Mouse (Mus musculus) MN1 (cell line): ENCODE data around the gene Fblim1.

Source experiments
- DNase-seq: peaks from one replicate; pipeline ENCODE4 v3.0.0-alpha.2; 2016; ENCODE audit warnings: low spot score

Fblim1 gene

GRCm38 (mm10) chr4:141599251-141600141 is 6.4 kb downstream of the Fblim1 start:
- peak; percentile 31 for DNase-seq

- no peak for DNase-seq
These were observed 7.0 kb downstream of the Fblim1 start for GRCm38 (mm10) chr4:141598894-141599250.

DNA sequence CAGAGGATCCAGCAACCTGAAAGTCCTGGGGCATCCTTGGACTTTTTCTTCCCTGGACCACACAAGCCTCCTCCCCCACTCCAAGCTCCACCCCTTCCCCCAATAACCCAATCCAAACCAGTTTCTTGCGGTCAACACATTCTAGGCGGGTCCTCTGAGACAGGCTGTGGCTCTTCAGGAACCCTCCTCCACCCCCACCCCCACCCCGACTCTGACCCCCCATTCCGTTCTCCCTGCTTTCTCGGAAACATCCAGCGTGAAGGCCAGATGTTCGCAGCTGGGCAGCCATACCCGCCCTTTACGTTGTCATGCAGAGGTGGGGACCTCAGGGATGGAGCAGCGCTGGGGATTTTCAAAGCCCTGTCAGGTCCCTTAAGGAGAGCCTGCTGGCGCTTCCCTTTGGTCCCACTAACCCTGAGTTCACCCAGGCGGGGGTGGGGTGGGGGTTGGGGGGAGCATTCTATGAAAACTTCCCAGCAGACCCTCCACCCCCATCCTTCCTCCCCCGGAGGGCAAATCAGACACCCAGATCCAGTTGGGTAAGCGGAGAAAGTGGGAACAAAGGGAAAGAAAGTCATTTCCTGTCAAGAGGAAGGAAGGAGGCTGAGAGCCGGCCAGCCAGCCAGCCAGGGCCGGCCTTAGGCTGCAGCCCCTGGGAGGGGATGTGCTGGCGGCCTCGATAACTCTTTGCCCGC is 7.5 kb downstream of the Fblim1 start:
- no peak for DNase-seq

DNA sequence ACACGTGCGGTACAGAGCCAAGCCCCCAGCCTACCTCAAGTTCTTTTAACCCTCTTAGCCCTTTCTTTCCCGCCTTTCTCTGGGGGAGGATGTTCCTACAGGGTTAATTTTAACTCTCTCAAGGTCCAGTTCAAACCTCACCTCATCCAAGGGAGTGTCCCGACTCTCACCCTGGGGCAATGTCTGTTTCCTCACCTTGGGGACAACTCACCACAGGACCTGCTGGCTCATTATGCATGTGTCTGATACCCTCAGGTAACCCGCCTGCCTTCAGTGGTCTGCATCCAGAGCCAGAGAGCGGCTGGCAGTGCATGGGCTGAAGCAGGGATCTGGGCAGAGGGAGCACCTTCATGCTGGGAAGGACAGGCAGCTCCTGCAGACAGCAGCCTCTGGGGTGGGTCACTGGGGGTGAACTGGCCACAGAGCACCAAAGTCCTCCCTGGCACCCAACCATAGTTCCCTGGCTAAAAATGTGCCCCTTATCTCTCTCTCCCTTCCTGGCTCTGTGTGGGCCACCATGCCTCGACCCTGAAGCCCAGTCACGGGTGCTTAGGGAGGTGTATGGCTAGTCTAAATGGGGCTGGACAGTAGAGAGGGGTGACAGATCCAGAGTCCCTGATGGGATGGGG is 9.1 kb downstream of the Fblim1 start:
- no peak for DNase-seq

DNA sequence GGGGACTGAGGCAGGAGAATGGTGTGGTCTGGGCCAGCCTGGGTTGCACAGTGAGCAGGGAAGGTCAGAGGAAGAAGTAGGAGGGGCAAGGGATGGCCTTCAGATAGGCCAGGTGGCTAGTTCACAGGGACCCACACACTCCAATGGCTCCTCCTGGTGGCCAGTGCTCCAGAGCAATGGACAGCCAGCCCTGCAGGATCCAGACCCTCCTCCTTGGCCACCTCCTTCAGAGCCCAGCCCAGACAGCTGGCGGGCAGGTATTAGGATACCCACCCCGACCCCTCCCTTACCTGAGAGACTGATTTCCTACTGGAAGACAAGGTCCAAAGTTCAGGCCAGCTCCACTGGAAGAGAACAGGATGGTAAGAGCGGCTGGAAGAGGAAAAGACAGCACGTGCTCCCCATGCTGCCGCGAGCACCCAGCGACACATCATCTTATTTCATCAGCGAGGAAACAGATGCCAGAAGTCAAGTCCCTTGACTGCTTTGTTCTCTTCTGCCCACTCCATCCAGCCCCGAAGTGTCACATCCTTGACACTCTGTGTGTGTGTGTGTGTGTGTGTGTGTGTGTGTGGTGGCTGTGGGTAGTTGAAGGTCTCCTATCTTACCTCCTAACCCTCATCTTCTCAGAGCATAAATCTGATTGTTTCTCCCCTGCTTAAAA is 10.2 kb downstream of the Fblim1 start:
- no peak for DNase-seq

- DNase-seq: no peak
These were observed 10.8 kb downstream of the Fblim1 start for GRCm38 (mm10) chr4:141595138-141595537.

- no peak for DNase-seq
These were observed 14.3 kb downstream of the Fblim1 start for GRCm38 (mm10) chr4:141591547-141591946.

GRCm38 (mm10) chr4:141583919-141584318 is 22.0 kb downstream of the Fblim1 start:
- DNase-seq: no peak

DNA sequence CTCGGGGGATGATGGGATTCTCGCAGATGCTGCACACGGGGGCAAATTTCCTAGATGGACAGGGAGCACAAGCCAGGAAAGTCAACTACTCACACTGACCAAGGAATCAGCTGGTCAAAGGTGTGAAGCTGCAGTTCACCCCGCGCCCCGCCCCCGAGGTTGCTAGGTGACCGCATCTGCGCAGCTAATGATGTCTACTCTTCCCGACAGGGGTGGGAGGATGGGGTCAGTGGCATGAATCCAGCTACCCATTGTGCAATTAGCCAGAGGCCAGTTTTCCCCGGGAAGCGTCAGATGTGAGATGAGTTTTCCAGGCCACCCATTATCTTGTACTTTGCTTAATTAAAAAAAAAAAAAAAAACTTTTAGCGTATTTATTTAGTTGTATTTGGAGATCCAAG is 24.8 kb downstream of the Fblim1 start:
- DNase-seq: peak; percentile 47

GRCm38 (mm10) chr4:141578833-141579232 is 27.1 kb downstream of the Fblim1 start:
- no peak for DNase-seq

GRCm38 (mm10) chr4:141576877-141577276 is 29.0 kb downstream of the Fblim1 start:
- DNase-seq: no peak

GRCm38 (mm10) chr4:141576404-141576803 is 29.5 kb downstream of the Fblim1 start:
- DNase-seq: no peak

DNA sequence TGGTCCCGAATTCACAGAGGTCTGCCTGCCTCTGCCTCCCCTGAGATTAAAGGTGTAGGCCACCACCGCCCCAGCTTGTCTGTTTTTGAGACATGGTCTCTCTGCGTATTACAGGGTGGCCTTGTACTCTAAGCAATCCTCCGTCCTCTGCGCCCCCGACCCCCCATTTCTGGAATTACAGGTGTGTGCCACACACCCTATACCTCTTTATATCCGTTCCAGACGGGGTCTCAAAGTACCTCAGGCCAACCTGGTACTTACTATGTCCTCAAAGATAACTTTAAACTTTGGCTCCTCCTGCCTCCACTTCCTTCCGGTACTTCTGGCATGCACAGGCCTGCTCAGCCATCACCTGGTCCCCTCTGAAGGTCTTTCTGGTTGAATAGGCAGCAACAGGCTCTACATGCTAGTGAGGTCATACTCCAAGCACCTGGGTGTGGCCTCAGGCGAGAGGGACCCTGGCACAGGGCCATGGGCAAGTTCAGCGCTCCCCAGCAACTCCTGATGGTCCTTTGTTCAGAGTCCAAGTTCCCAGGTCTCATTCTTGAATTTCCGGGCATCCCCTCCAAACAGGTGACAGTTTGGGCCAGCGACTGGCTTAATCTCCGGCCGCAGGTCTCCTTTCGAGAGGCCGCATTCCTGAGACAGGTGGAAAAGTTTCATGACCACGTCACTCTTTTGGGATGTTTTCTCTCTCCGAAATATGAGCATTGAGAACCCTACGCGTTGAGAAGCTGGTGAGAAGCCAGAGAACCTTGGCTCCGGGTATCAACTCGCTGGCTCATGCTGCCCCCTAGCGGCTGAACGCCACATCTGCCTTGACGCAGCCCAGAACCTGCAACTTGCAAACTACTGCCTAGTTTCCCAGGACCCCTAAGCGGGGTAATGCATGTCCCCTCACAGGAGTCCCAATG is 30.9 kb downstream of the Fblim1 start:
- peak; percentile 78 for DNase-seq

DNA sequence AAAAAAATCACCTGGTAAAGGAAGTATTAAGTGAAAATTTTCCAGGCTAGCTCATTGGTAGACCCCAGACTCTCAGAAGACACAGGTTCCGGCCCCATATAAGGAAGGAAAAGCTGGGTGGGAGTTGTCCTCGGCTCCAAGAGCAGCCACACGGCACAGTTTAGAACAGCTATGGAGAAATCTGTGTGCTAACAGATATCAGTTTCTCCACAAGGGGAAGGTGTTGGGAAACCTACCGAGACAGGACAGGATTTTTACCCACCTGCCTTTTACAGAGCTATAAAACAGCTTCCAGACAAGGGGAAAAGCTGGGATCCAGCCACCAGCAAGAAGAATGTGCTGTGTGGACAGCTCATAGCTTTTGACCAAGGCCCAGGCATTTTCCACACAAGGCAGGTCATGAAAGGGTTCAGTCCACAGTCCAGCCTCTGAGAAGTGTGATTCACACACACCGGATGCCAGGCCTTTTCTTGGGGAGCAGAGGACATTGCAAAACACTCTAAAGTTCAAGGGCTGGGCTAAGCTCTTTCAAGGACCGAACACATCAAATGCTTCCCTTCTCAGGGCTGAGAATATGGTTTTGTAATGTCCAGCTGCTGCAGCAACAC is 32.4 kb downstream of the Fblim1 start:
- no peak for DNase-seq

- no peak for DNase-seq
These were observed 33.1 kb downstream of the Fblim1 start for GRCm38 (mm10) chr4:141572668-141573358.

GRCm38 (mm10) chr4:141571934-141572333 is 34.0 kb downstream of the Fblim1 start:
- DNase-seq: no peak

GRCm38 (mm10) chr4:141571337-141571739 is 34.6 kb downstream of the Fblim1 start:
- no peak for DNase-seq

- no peak for DNase-seq
These were observed 35.1 kb downstream of the Fblim1 start for GRCm38 (mm10) chr4:141570821-141571220.

GRCm38 (mm10) chr4:141570004-141570403 is 35.9 kb downstream of the Fblim1 start:
- DNase-seq: no peak

DNA sequence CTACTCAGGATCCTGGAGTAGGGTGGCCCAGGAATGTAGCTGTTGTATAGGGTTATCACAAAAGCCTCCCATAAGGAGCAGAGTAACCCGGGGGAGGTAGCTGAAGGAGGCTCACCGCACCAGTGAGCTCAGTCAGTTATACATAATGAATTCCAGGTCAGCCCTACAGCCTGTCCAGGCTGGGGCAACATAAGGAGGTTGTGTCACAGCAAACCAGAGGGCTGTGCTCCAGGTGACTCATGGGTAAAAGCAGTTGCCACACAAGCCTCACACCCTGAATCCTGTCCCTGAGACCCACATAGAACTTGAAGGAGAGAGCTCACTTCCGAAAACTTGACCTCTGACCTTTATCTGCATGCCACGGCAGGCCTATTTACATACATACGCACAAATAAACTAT is 36.9 kb downstream of the Fblim1 start:
- no peak for DNase-seq
